Mouse (Mus musculus) C2C12 (cell line): ENCODE data around the gene Pex7. TPM values are rescaled to one million over a fixed set of nuclear protein-coding genes. Genes with fewer than 3 reads are reported as not detected.

ENCODE experiments used
- H3K27me3 ChIP-seq: one replicate; pipeline ENCODE4 v1.6.1; 2011; ENCODE audit not compliant: control insufficient read depth, insufficient read depth, insufficient read length
- H3K36me3 ChIP-seq: one replicate; pipeline ENCODE4 v1.6.1; 2011; ENCODE audit not compliant: control insufficient read depth, insufficient read depth
- H3K4me3 ChIP-seq: one replicate; pipeline ENCODE4 v1.5.1; 2011; ENCODE audit warnings: mild to moderate bottlenecking, control low read depth; ENCODE audit not compliant: poor library complexity, insufficient read depth, severe bottlenecking
- H3K79me2 ChIP-seq: one replicate; pipeline ENCODE4 v1.6.1; 2011; ENCODE audit not compliant: control insufficient read depth, insufficient read depth
- H3K79me3 ChIP-seq: one replicate; pipeline ENCODE4 v1.6.1; 2011; ENCODE audit warnings: low read depth, control low read depth
- H3ac ChIP-seq: one replicate; pipeline ENCODE3; 2011; ENCODE audit warnings: low read depth; ENCODE audit not compliant: control insufficient read depth, insufficient read length
- CEBPB ChIP-seq: IDR thresholded peaks from one replicate; pipeline ENCODE4 v1.6.1; 2011; ENCODE audit warnings: low read depth, mild to moderate bottlenecking, control low read depth, moderate library complexity
- CTCF ChIP-seq: IDR thresholded peaks from one replicate; pipeline ENCODE4 v1.5.1; 2011; ENCODE audit not compliant: control insufficient read depth, insufficient read depth, insufficient read length
- FOSL1 ChIP-seq: IDR thresholded peaks from one replicate; pipeline ENCODE4 v1.8.0; 2011; ENCODE audit warnings: mild to moderate bottlenecking, low read length; ENCODE audit not compliant: poor library complexity, insufficient read depth, severe bottlenecking
- MAX ChIP-seq: IDR thresholded peaks from one replicate; pipeline ENCODE4 v1.6.1; 2011; ENCODE audit warnings: mild to moderate bottlenecking, control low read depth
- MYOD1 ChIP-seq: IDR thresholded peaks from one replicate; pipeline ENCODE4 v1.6.1; 2011; ENCODE audit warnings: low read depth; ENCODE audit not compliant: control insufficient read depth, insufficient read length
- MYOG ChIP-seq: IDR thresholded peaks from one replicate; pipeline ENCODE4 v1.6.1; 2011; ENCODE audit not compliant: control insufficient read depth, insufficient read length; ENCODE audit errors: extremely low read depth
- USF1 ChIP-seq: IDR thresholded peaks from one replicate; pipeline ENCODE4 v1.6.1; 2011; ENCODE audit warnings: low read depth, mild to moderate bottlenecking, control low read depth, moderate library complexity
- polyA plus RNA-seq: library from polyadenylated mRNA; unstranded; fragments of >200 nt; fragmentation: generic; extraction: Trizol; gene quantifications from one replicate; pipeline ENCODE4 v1.2.1, GENCODE M21; 2012; ENCODE audit warnings: missing spikeins

Gene Pex7
- polyA plus RNA-seq, 1 experiment: 5.0 TPM

DNA sequence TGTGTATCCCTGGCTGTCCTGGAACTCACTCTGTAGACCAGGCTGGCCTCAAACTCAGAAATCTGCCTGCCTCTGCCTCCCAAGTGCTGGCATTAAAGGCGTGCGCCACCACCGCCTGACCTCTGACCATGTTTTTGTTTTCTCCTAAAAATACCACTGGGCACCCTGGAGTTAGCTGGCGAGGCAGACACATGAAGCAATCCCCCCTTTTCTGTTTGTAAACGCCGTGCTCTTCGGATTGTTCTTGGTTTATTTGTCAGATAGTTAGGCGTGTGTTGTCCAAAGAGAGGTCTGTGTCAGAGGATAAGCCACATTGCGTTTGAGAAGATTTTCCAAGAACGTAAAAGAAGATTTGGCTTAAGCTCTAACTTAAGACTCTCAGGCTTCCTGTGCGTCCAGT is 40.9 kb upstream of the Pex7 start:
- TF ChIP-seq MYOD1: no peak
- TF ChIP-seq CTCF: no peak
- no peak for TF ChIP-seq CEBPB
- no peak for TF ChIP-seq MYOG
- TF ChIP-seq USF1: no peak
- TF ChIP-seq FOSL1: no peak
- no peak for TF ChIP-seq MAX
- Histone ChIP-seq H3K36me3 (no peaks in the 10 kb centered on the region), H3K79me2 (no peaks in the 10 kb centered on the region), H3K27me3 (no peaks in the 10 kb centered on the region), H3K4me3 (no peak overlapping the region), H3ac (no peak overlapping the region), H3K79me3 (no peaks in the 10 kb centered on the region)

GRCm38 (mm10) chr10:19947901-19948300 is 40.4 kb upstream of the Pex7 start:
- Histone ChIP-seq H3K27me3 (no peaks in the 10 kb centered on the region), H3K4me3 (no peak overlapping the region), H3K36me3 (no peaks in the 10 kb centered on the region), H3ac (no peak overlapping the region), H3K79me2 (no peaks in the 10 kb centered on the region), H3K79me3 (no peaks in the 10 kb centered on the region)
- TF ChIP-seq MYOG (no peak), MAX (no peak), MYOD1 (no peak), CTCF (no peak), FOSL1 (no peak), USF1 (no peak), CEBPB (no peak)

DNA sequence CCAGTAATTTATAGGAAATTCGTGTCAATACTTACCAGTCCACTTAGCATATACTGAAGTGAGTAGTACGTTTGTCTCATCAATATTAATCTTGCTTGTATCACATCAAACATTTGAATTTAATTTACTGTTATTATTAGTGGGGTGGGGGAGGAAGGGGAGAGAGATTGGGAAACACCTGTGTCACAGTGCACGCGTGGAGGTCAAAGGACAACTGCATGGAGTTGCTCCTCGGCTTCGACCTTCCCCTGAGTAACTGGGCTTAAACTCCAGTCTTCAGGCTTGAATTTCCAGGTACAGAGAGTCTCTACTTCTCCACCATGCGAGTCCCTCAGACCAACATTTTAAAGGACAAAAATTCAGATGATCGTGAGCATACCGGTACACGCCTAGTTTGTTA is 40.0 kb upstream of the Pex7 start:
- Histone ChIP-seq H3K4me3 (no peak overlapping the region), H3ac (no peak overlapping the region), H3K27me3 (no peaks in the 10 kb centered on the region), H3K79me3 (no peaks in the 10 kb centered on the region), H3K36me3 (no peaks in the 10 kb centered on the region), H3K79me2 (no peaks in the 10 kb centered on the region)
- TF ChIP-seq FOSL1 (no peak), MYOD1 (no peak), MAX (no peak), USF1 (no peak), CEBPB (no peak), CTCF (no peak), MYOG (no peak)

- Histone ChIP-seq H3K27me3 (no peaks in the 10 kb centered on the region), H3K79me3 (no peaks in the 10 kb centered on the region), H3K4me3 (no peak overlapping the region), H3K36me3 (no peaks in the 10 kb centered on the region), H3K79me2 (no peaks in the 10 kb centered on the region), H3ac (no peak overlapping the region)
- TF ChIP-seq MYOD1 (no peak), MYOG (no peak), CTCF (no peak), USF1 (no peak), CEBPB (no peak), FOSL1 (no peak), MAX (no peak)
Observed at GRCm38 (mm10) chr10:19946644-19947043, 39.2 kb upstream of the Pex7 start.

GRCm38 (mm10) chr10:19945651-19946050 is 38.2 kb upstream of the Pex7 start:
- H3K36me3 ChIP-seq: no peaks in the 10 kb centered on the region
- TF ChIP-seq MYOG (no peak), USF1 (no peak), CTCF (no peak), CEBPB (no peak), MYOD1 (no peak), MAX (no peak), FOSL1 (no peak)
- no peak overlapping the region for H3ac ChIP-seq
- no peaks in the 10 kb centered on the region for H3K79me2 ChIP-seq
- no peaks in the 10 kb centered on the region for H3K27me3 ChIP-seq
- no peak overlapping the region for H3K4me3 ChIP-seq
- H3K79me3 ChIP-seq: no peaks in the 10 kb centered on the region

GRCm38 (mm10) chr10:19942621-19943020 is 35.1 kb upstream of the Pex7 start:
- no peak for TF ChIP-seq FOSL1
- no peak for TF ChIP-seq MYOG
- no peak for TF ChIP-seq USF1
- no peak for TF ChIP-seq MYOD1
- no peak for TF ChIP-seq MAX
- no peak for TF ChIP-seq CTCF
- no peak for TF ChIP-seq CEBPB
- no peak overlapping the region for H3ac ChIP-seq
- H3K27me3 ChIP-seq: no peaks in the 10 kb centered on the region
- no peak overlapping the region for H3K4me3 ChIP-seq
- no peaks in the 10 kb centered on the region for H3K79me3 ChIP-seq
- no peaks in the 10 kb centered on the region for H3K36me3 ChIP-seq
- no peaks in the 10 kb centered on the region for H3K79me2 ChIP-seq
